Mouse (Mus musculus) lung, embryonic 16.5 days (tissue): ENCODE results near the gene Il13. TPM values are rescaled to one million over a fixed set of nuclear protein-coding genes. Genes with fewer than 3 reads are reported as not detected.

Source experiments
- ATAC-seq: fragments of 200-750 bp; cut with Nextera tagmentation; 2 replicates; pipeline ENCODE4 v1.8.0; 2017; ENCODE audit warnings: low read depth, mild to moderate bottlenecking, moderate library complexity
- H3K27ac ChIP-seq: fragments of 300-500 bp; sonication (generic); 2 replicates; pipeline ENCODE4 v1.5.1; 2014; ENCODE audit warnings: mild to moderate bottlenecking, control low read depth, low read length
- H3K27me3 ChIP-seq: fragments of 300-500 bp; sonication (generic); 2 replicates; pipeline ENCODE4 v1.6.1; 2014; ENCODE audit warnings: low read depth, low read length, mixed read lengths; ENCODE audit not compliant: control insufficient read depth, insufficient read depth
- H3K36me3 ChIP-seq: fragments of 300-500 bp; sonication (generic); 2 replicates; pipeline ENCODE4 v1.6.1; 2014; ENCODE audit warnings: low read length; ENCODE audit not compliant: control insufficient read depth, insufficient read depth
- H3K4me1 ChIP-seq: fragments of 300-500 bp; sonication (generic); replicated peaks from 2 replicates; pipeline ENCODE4 v1.6.1; 2014; ENCODE audit warnings: low read length, mixed read lengths; ENCODE audit not compliant: control insufficient read depth, insufficient read depth
- H3K4me2 ChIP-seq: fragments of 300-500 bp; sonication (generic); 2 replicates; pipeline ENCODE4 v1.6.1; 2014; ENCODE audit warnings: low read depth, low read length, control low read depth
- H3K4me3 ChIP-seq: fragments of 300-500 bp; sonication (generic); 2 replicates; pipeline ENCODE4 v1.5.1; 2014; ENCODE audit warnings: mild to moderate bottlenecking, low read length, control low read depth
- H3K9ac ChIP-seq: fragments of 300-500 bp; sonication (generic); 2 replicates; pipeline ENCODE4 v1.6.1; 2014; ENCODE audit warnings: low read length, control low read depth
- H3K9me3 ChIP-seq: fragments of 300-500 bp; sonication (generic); 2 replicates; pipeline ENCODE4 v1.6.1; 2016; ENCODE audit warnings: low read length; ENCODE audit not compliant: control insufficient read depth
- WGBS: fragments of 180-500 bp; shearing (Covaris S2); extraction: QIAGEN DNeasy Blood & Tissue Kit; methylation state at CpG from one replicate; pipeline ENCODE4 v1.1.7; 2014; 5-methylcytosine and 5-hydroxymethylcytosine counted together
- polyA plus RNA-seq: library from polyadenylated mRNA; unstranded; fragments of >200 nt; fragmentation: Nextera tagmentation; extraction: Ambion mirVana; gene quantifications from 2 replicates; pipeline ENCODE4 v1.2.1, GENCODE M21; 2015

Gene Il13
- polyA plus RNA-seq, 1 experiment from 2014 or later, result not detected

DNA sequence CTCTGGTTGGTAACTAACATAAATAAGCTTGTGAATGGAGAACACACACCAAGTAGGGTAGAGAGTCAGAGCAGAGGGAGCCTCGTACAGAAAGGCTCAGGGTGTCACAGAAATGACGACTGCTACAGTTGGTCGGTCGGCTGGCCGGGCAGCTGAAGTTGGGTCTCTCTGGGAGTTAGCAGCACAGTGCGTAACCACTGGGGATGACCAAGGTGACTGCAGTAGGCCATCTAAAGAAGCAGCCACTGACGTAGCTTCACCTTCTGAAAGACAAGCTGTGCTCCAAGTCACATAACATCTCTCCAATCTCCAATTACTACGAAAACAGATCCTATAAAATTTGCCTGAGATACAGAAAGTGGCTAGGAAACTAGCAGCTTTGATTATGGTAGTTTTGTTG is 22.9 kb upstream of the Il13 start:
- no peak for ATAC-seq
- no peaks in the 10 kb centered on the region for H3K27me3 ChIP-seq
- no peak overlapping the region for H3K27ac ChIP-seq
- no peaks in the 10 kb centered on the region for H3K9me3 ChIP-seq
- no peak overlapping the region for H3K9ac ChIP-seq
- peaks cover 15% of the 10 kb centered on the region for H3K36me3 ChIP-seq
- H3K4me2 ChIP-seq, result no peak overlapping the region
- no peaks in the 10 kb centered on the region for H3K4me1 ChIP-seq
- no peak overlapping the region for H3K4me3 ChIP-seq
- 79% methylated on average over 8 of the region's 8 CpGs for WGBS

DNA sequence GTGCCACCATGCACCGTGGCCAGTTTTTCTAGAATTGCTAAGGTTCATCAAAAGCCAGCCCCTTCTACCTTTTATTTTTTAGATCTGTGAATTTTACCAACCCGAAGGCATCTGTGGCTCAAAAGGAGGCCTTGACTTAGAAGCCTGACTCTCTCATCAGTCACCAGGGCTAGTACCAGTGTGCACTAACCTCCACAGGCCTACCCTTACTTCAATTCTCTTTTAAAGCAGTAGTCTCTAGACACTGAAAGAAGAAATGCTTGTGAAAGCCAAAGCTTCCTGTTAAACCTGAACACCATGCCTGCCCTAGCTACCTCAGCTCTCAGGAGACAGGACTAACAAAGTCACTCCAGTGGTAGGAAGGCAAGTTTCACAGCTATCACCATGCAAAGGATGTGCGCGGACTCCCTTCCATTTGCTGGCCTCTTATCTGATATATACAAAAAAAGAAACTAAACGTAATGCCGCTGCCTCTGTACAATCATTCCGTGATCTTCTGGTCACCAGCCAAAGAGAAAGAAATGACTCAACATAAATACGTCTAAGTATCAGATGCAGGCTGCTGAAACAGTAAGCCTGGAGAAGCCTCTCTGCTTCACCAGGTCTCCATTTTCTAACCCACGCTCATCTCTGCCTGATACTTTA is 22.2 kb upstream of the Il13 start:
- Histone ChIP-seq H3K27me3 (no peaks in the 10 kb centered on the region), H3K27ac (no peak overlapping the region), H3K9ac (no peak overlapping the region), H3K36me3 (peaks cover 21% of the 10 kb centered on the region), H3K9me3 (no peaks in the 10 kb centered on the region), H3K4me1 (no peaks in the 10 kb centered on the region), H3K4me3 (no peak overlapping the region), H3K4me2 (no peak overlapping the region)
- WGBS, result 60% methylated on average over 9 of the region's 9 CpGs
- ATAC-seq, result no peak

DNA sequence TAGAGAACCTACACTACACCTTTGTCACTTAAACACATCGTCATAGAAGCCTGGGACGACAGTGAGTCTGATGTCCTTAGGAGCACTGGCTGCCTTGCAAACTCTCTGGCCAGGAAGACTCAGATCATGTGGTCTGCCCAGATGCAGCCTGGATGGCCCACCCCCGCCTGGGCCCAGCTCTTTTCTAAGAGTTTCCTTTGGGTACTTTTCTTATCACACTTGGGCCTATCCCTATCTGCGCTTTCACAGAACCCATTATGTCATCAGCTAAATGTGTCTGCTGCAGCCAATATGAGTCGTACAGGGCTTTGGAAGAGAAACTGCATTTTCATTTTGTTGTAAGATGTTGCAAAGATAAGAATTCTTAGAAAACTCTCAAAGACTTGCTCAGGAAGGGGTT is 20.5 kb upstream of the Il13 start:
- Histone ChIP-seq H3K4me2 (no peak overlapping the region), H3K9me3 (no peaks in the 10 kb centered on the region), H3K27me3 (no peaks in the 10 kb centered on the region), H3K4me1 (no peaks in the 10 kb centered on the region), H3K36me3 (peaks cover 28% of the 10 kb centered on the region), H3K4me3 (no peak overlapping the region), H3K9ac (no peak overlapping the region), H3K27ac (no peak overlapping the region)
- 63% methylated on average over 5 of the region's 5 CpGs for whole genome bisulfite sequencing
- no peak for ATAC-seq

DNA sequence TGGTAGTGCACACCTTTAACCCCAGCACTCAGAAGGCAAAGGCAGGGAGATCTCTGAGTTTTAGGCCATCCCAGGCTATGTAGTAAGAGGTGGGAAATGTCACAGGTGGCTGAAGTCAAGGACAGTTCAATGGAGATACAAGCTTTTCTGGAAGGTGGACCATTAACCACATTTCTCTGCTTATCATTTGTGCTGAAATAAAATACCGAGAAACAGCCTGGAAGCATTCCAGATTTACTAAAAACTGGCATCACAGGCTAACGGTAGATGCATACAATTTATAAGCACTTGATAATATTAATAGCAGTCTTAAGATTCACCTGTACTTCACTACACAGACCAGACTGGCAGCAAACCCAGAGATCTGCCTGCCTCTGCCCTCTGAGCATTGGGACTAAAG is 17.9 kb upstream of the Il13 start:
- no peak for ATAC-seq
- H3K36me3 ChIP-seq, result peaks cover 34% of the 10 kb centered on the region
- no peaks in the 10 kb centered on the region for H3K9me3 ChIP-seq
- H3K27ac ChIP-seq, result no peak overlapping the region
- no peaks in the 10 kb centered on the region for H3K27me3 ChIP-seq
- no peak overlapping the region for H3K9ac ChIP-seq
- no peak overlapping the region for H3K4me2 ChIP-seq
- no peaks in the 10 kb centered on the region for H3K4me1 ChIP-seq
- no peak overlapping the region for H3K4me3 ChIP-seq
- WGBS, result 80% methylated on average over 2 of the region's 2 CpGs

DNA sequence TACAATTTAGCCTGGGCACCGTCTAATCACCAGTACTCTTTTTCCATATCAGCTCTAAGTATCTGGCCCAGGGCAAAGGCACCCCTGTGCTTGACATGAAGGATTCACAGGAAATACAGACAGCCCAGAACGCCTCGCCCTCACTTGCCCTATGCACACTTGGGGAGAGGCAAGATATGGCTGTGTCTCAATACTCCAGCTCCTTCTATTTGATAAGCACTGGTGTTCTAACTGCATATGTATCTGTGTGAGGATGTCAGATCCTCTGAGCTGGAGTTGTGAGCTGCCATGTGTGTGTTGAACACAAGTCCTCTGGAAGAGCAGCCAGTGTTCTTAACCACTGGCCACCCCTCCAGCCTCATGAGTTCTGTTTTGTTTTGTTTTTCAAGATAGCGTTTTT is 16.9 kb upstream of the Il13 start:
- ATAC-seq, result no peak
- H3K4me1 ChIP-seq, result no peaks in the 10 kb centered on the region
- H3K9me3 ChIP-seq, result no peaks in the 10 kb centered on the region
- WGBS, result 90% methylated on average over 4 of the region's 4 CpGs
- H3K36me3 ChIP-seq, result peaks cover 34% of the 10 kb centered on the region
- H3K9ac ChIP-seq, result no peak overlapping the region
- no peak overlapping the region for H3K27ac ChIP-seq
- H3K4me2 ChIP-seq, result no peak overlapping the region
- no peaks in the 10 kb centered on the region for H3K27me3 ChIP-seq
- no peak overlapping the region for H3K4me3 ChIP-seq

DNA sequence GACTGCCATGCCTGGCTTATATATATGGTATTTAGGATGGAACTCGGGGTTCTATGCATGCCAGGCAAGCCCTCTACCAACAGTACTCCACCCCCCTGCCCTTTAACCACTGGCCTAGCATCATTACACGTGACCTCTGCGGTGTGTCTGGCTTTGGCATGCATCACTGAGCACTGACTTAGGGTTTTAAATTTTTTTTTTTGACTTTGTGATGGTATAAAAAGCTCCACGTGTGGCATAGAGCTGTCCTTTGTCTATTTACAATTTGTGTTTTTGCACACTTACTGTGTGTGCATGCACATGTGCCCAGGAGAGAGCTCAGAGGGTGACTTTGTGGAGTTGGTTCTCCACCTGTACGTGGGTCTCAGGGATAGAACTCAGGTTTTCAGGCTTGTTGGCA is 9.5 kb upstream of the Il13 start:
- no peaks in the 10 kb centered on the region for H3K36me3 ChIP-seq
- WGBS, result 75% methylated on average over 5 of the region's 5 CpGs
- no peak overlapping the region for H3K27ac ChIP-seq
- ATAC-seq, result no peak
- no peaks in the 10 kb centered on the region for H3K27me3 ChIP-seq
- H3K9me3 ChIP-seq, result no peaks in the 10 kb centered on the region
- no peak overlapping the region for H3K4me3 ChIP-seq
- H3K4me2 ChIP-seq, result no peak overlapping the region
- H3K9ac ChIP-seq, result no peak overlapping the region
- no peaks in the 10 kb centered on the region for H3K4me1 ChIP-seq

DNA sequence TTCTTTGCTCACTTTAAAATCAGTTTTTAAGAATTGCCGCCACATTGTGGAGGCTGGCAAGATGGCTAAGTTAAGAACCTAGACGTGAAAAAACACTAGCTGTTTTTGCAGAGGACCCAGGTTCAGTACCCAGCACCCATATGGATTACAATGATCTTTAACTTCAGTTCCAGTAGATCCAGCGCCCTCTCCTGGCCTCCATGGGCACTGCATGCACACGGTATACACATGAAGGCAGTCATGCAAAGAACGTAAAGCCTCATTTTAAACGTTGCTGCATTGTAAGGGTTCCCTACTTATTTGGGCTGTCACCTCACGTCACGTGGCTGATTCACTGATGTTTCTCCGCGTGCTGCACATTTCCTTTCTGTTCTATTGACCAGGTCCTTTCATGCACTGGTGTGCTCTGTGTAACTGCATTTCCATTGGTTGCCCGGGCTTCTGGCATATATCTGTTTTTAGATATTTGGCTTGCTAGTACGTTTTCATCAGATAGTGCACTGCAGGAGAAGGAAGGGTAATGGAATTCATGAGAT is 8.3 kb upstream of the Il13 start:
- WGBS, result 69% methylated on average over 12 of the region's 12 CpGs
- no peak for ATAC-seq
- H3K9me3 ChIP-seq, result no peaks in the 10 kb centered on the region

DNA sequence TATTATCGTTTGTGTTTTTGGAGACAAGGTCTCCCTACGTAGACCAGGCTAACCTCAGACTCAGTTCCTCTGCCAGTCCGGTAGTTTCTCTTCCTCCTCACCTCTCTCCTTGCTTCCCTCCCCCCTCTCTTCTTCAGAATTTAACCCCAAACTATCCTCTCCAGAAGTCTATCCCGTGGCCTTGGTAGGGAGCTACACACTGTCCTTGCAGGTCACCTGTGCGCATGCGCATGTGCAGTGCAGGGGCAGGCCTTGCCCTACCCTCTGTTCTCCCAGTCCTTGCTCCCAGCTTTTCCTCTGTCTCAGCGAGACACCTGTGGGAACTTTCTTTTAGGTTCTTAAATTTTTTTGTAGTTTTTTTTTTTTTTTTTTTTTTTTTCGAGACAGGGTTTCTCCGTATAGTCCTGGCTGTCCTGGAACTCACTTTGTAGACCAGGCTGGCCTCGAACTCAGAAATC is 3.3 kb upstream of the Il13 start:
- Histone ChIP-seq H3K36me3 (no peaks in the 10 kb centered on the region), H3K9me3 (no peaks in the 10 kb centered on the region), H3K27me3 (peaks cover 9% of the 10 kb centered on the region), H3K4me3 (no peak overlapping the region), H3K9ac (no peak overlapping the region), H3K4me1 (peaks cover 7% of the 10 kb centered on the region), H3K27ac (no peak overlapping the region), H3K4me2 (no peak overlapping the region)
- no peak for ATAC-seq
- 69% methylated on average over 10 of the region's 10 CpGs for WGBS

More for the DNA sequence above, 8.3 kb upstream of the Il13 start:
- Histone ChIP-seq H3K4me3 (no peak overlapping the region), H3K27ac (no peak overlapping the region), H3K9ac (no peak overlapping the region), H3K27me3 (no peaks in the 10 kb centered on the region), H3K4me2 (no peak overlapping the region), H3K36me3 (no peaks in the 10 kb centered on the region), H3K4me1 (no peaks in the 10 kb centered on the region)

DNA sequence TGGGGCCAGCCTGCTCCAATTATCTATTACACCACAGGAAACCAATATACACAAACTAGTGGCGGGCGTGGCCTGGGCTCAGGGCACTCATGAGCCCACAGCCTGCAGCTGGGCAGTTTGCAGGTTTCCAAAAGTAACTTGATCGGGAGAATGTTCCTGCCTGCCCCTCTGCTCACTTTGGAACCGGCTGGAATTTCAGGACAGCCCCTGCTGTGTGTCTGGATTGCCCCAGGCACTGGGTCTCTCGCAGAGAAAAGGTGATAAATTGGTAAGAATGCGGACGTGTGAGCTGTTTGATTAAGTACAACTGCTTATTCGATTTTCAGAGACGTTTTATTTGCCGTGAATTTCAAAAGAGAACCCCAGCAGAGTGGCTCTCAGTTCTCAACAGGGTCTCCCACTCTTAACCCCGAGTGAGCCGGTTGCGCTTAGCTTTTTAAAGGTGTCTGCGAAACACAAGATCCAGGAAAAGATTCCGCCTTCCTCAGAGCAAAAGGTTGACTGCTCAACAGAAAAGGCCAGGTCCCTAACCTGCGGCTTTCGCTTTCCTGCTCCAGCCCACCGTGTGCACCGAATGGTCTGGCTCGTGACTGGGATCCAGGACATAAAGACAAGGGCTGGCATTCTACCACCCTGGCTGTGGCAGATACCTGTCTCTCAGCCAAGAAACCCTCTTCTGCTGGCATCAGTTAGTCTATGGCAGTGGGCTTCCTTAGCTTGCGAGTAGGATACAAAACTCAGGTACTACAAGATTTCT is 2.7 kb upstream of the Il13 start:
- 22% methylated on average over 21 of the region's 21 CpGs for WGBS
- ATAC-seq, result no peak
- H3K4me1 ChIP-seq, result peaks cover 7% of the 10 kb centered on the region
- H3K27ac ChIP-seq, result no peak overlapping the region
- no peaks in the 10 kb centered on the region for H3K36me3 ChIP-seq
- H3K4me3 ChIP-seq, result no peak overlapping the region
- no peaks in the 10 kb centered on the region for H3K9me3 ChIP-seq
- peak overlapping the region; percentile 30 for H3K4me2 ChIP-seq
- H3K9ac ChIP-seq, result no peak overlapping the region
- H3K27me3 ChIP-seq, result peaks cover 9% of the 10 kb centered on the region
